Mouse (Mus musculus): ENCODE measurements at regions not wholly inside any gene's neighbourhood (a gene's known extent, or its start where the extent isn't known, plus 50 kb on each side); places are given as distances from the start of the nearest gene placed in this dataset.

DNA sequence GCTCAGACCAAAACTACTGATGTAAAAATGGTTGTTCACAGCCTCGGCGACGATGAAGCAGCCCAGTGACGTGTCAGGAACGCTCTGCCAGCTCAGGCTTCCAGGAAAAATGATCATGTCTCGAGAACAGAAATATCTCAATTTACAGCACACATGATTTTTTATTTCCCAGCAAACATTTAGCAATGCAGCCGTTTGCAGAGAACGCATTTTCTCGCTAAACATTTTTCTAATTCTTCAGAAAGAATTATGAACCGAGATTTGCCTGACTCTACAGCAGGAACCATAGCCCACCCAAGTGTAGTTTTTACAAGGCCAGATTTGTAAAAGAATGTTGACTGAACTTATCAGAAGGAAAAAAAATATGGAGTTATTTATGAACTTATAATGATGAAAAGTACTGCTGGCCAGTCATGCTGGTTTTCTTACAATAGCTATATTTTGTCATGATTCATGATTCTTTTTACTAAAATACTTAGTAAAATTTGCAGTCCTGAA lies 380.4 kb downstream of the Etnk1 start:
- DNase-seq (ENCODE audit: low spot score in 2 of 2) = no peak

DNA sequence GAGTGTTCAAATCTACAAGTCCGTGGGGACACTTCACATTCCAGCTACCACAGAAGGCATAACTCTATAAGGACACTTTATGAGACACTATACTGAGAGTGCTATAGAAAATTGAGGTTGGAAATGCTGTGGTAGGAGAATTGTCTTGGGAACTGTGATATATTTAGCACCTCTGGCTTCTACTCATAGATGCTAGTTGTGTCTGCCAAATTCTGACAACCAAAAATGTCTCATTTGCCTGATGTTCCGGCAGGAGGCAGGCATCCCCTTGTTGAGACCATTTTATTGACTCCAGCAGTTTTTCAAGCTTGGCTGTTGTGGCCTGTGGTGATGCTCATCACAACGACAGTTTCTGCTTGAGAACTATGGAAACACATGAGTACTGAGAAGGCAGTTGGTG lies 387.9 kb downstream of the Etnk1 start:
- no peak for DNase-seq (ENCODE audit: low spot score in 2 of 2)

DNA sequence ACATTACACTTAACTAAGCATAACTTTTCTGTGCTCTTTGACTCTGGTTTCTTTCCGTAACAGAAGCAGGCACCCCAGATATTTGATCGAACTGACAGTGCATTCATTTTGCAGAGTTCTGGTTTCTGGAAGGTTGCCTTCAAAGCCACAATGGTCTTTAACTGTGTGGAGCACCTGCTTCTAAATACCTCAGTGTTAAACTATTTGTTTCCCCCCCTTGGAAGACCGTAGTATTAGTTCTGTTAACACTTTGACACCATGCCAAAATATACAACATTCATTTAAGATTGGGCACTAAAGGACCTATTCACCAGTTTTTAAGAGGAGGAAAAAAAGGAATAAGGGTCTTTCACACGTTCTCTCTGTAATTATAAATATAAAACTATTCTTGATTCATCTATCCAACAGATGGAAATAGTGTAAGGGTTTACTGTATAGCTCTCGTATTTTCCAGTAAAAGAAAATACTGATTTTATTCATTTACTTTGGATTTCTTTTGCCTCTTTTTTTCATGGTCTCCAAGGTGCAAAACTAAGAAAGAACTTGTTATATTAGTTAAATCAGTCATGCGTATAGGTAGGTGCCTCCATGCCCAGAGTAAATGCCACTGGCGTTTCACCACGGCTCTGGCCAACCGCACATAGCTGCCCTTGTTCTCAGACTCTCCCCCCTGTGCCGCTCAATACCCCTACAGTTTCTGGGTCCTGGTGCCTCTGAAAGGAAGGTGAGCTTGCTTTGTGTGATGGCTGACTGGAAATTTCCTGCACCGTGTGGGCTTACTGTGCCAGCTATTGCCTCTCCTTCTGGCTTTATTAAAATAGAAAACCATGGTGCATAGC lies 391.2 kb downstream of the Etnk1 start:
- DNase-seq (ENCODE audit: low spot score in 2 of 2) = no peak

DNA sequence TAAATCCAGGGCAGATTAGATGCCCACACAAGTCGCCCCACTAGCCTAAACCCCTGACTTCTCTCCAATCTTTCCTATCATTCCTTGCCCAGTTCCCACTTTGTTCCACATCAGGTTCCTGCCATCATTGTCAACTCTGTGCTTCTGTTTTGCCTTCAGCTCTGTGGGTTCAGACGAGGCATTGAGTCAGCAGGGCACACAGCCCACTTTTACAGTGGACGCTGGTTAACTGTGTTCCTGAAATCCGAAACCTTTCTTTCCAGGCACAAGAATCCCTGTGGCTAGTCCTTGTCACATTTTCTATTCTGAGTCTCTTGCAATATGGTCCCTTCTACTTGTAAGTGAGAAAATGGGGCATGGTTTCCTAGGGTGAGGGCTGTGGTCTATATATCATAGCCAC lies 392.3 kb downstream of the Etnk1 start:
- DNase-seq (ENCODE audit: low spot score in 2 of 2) = no peak

- no peak for DNase-seq (ENCODE audit: low spot score in 2 of 2)
These were observed 394.5 kb downstream of the Etnk1 start for GRCm38 (mm10) chr6:143561316-143562088.

- DNase-seq (ENCODE audit: low spot score in 2 of 2) = no peak
These were observed 404.5 kb downstream of the Etnk1 start for GRCm38 (mm10) chr6:143571356-143572115.

DNA sequence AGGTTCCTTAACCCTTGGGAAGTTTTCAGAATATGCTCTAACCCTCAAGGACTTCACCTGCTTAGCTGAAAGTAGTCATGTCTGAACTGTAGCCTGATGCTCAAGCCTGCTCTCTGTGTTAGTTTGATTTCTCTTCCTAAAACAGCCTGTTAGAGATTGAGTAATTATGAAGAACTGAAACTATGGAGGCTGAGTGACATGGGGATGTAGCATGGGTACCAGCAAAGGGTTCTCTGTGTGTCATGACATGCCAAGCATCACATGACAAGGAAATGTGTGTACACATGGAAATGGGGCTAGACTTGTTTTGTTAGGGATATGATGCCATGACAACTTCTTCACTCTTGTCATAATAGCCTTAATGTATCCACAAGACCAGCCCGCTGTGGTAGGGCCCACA lies 412.2 kb downstream of the Etnk1 start:
- DNase-seq (ENCODE audit: low spot score in 2 of 2) = no peak

DNA sequence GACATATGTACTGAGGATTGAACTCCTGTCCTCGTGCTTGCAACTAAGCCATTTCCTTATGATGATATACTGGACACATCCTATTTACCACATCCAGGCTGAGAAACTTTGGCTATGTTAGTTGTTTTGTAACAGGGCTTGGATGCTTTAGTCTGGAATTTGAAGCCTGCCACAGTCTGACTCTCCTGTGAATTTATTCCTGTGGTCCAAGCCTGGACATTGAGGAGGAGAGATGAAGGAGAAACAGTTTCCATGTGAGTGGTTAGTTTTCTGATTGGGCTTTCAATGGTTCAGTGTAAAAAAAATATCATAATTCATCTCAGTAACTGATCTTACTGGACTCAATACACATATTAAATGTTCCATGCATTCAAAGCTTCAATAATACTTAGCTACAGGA lies 422.6 kb downstream of the Etnk1 start:
- no peak for DNase-seq (ENCODE audit: low spot score in 2 of 2)

- no peak for DNase-seq (ENCODE audit: low spot score in 2 of 2)
These were observed 423.2 kb downstream of the Etnk1 start for GRCm38 (mm10) chr6:143590231-143590630.

- no peak for DNase-seq (ENCODE audit: low spot score in 2 of 2)
These were observed 425.5 kb downstream of the Etnk1 start for GRCm38 (mm10) chr6:143592490-143592889.

GRCm38 (mm10) chr6:143595486-143595885 lies 428.5 kb downstream of the Etnk1 start:
- no peak for DNase-seq (ENCODE audit: low spot score in 2 of 2)

DNA sequence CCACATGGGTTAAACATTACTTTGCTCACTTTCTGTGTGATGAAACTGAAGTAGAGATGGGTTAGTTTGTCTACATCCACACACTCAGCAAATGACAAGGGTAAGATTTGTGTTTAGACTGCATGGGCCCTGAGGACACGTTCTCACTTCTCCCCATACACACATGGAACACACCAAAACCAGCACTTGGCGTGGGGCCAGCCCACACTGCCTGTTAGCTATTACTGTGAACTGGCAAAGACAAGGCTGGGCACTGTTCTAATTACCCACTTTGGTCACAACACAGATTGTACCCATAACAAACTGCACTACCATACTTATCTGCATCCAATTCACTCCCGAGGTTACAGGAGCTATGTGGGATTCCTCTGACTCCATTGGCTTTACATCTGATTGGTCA lies 430.4 kb downstream of the Etnk1 start:
- DNase-seq (ENCODE audit: low spot score in 2 of 2) = no peak

DNA sequence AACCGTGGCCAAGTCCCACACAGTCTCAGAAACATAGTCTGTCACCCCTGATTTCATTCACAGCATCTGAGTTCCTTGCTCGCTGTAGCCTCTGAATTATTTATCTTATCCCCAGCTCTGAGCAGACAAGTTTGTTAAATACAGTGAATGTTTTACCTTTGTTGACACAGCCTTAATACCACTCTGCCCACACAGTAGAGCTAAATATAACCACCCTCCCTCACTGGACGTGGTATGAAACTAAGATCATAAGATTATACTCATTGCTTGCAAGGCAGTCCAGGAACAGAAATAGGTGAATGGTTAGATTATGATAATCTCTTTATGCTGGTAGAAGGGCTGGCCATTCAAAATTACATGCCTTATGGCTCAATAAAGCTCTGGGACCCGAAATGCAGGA lies 431.9 kb downstream of the Etnk1 start:
- no peak for DNase-seq (ENCODE audit: low spot score in 2 of 2)

- no peak for DNase-seq (ENCODE audit: low spot score in 2 of 2)
These were observed 442.1 kb downstream of the Etnk1 start for GRCm38 (mm10) chr6:143609100-143609499.

GRCm38 (mm10) chr6:143612966-143613365 lies 445.9 kb downstream of the Etnk1 start:
- DNase-seq (ENCODE audit: low spot score in 2 of 2) = no peak

DNA sequence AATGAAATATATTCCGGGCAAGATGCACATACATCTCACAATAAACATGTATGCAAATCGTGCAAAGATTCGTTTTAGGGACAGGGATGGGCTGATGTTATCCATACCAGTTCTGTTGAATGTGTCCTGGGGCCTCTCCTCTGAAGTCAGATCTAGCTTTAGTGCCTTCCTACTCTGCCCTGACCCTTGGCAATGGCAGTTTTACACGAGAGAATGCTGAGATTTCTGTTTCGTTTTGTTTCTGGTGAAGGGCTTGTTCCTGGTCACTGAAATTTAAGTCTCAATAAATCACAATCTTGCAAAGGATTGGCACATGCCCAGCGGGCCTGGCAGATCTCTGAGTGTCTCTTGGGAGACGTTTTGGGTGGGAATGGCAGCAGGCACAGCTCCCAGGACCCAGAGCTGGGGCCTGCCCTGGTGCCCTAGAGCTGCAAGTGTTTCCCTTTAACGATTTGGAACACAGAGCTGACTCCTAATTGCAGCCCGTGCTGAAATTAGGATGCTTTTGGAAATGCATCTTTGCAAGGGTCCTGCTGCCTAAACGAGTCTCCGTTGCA lies 447.5 kb downstream of the Etnk1 start:
- DNase-seq (ENCODE audit: low spot score in 2 of 2) = no peak

- DNase-seq (ENCODE audit: low spot score in 2 of 2) = no peak
These were observed 448.3 kb downstream of the Etnk1 start for GRCm38 (mm10) chr6:143615361-143615760.

GRCm38 (mm10) chr6:143616386-143616785 lies 449.4 kb downstream of the Etnk1 start:
- DNase-seq (ENCODE audit: low spot score in 2 of 2) = no peak

DNA sequence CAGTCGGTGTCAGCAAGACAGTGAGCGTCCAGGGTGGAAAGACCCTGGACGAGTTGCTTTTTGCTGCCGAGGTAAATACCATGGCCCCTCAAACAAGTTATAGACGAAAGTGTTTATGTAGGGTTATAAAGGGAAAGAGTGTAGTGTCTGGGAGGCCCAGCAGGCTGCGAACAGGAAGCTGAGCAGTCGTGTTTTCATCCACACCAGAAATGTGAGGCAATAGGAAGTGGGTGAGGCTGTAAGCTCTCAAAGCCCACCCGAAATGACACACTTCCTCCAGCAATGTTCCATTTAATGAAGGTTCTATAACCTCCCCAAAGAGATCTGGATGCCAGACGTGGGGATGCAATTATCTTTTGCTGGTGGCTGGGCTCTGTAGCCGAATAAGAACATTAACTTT lies 451.5 kb downstream of the Etnk1 start:
- DNase-seq (ENCODE audit: low spot score in 2 of 2) = no peak

DNA sequence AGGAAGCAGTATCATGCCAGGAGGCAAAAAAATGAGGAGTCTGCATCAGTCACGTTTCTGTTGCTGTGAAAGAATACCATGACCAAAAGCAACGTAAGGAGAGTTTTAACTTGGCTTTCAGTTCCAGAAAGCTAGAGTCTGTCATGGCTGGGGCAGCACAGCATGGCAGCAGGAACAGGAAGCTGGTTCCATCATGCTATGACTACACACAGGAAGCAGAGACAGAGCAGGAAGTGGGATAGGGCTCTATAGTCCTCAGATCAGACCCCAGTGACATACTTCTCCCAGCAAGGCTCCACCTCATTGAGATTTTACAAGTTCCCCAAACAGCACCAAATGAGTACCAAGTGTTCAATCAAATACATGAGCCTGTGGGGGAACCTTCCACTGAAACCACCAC lies 453.6 kb downstream of the Etnk1 start:
- no peak for DNase-seq (ENCODE audit: low spot score in 2 of 2)

DNA sequence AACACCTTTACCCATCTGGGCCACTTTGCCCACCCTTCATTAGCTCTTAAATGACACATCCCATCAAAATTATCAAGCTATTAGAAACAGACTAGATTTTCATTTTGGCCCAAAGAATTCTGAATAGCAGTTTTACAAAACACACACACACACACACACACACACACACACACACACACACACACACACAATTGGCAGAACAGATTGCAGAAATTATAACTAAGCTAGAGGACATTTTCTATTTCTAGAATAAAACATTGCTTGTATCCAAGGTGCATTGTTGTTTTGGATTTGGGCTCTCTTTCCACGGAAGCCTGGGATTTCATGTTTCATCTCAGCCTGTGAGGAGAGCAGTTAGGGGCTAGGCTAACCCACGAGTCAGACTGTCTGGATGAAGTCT lies 455.1 kb downstream of the Etnk1 start:
- DNase-seq (ENCODE audit: low spot score in 2 of 2) = no peak

DNA sequence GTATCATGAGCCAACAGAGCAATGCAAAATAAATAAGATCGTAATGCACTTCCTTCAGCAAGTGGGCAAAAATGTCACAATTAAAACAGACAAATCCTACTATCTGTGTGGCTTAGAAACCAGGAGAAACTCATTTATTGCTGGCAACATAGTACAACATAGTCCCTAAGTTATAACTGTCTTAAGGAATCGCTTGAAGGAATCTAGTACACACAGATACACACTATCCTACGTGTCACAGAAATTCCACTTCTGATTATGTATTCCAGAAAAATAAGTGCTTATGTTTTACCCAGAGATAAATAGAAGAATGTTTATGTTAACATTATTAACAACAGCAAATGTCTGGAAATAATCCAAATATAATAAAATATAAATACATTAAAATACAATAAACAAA lies 457.9 kb downstream of the Etnk1 start:
- DNase-seq (ENCODE audit: low spot score in 2 of 2) = no peak
